Mouse (Mus musculus): ENCODE data around the gene Cebpz. TPM values are rescaled to one million over a fixed set of nuclear protein-coding genes. Genes with fewer than 3 reads are reported as not detected.

Cebpz gene
- polyA plus RNA-seq, 1 experiment, result 6.3 TPM

GRCm38 (mm10) chr17:78935857-78936256 is 1.0 kb downstream of the Cebpz start:
- TF ChIP-seq POLR2A (IDR thresholded peaks at IDR 0.05; ENCODE audit: low read depth, low read length), result no peak
- no peak for TF ChIP-seq CTCF (IDR thresholded peaks at IDR 0.05; ENCODE audit: extremely low read depth, insufficient read depth, insufficient read length, insufficient replicate concordance)
- peaks cover 3% of the 10 kb centered on the region; the same call in 1 of the 2 replicates for H3K4me1 ChIP-seq (ENCODE audit: control insufficient read depth, insufficient read depth, insufficient read length)
- no peak for DNase-seq (ENCODE audit: low read depth in 1 of 2, low spot score in 2 of 2)
- no peak overlapping the region for H3K27ac ChIP-seq (ENCODE audit: insufficient read depth, low read length)
- H3K36me3 ChIP-seq (ENCODE audit: control insufficient read depth, insufficient read depth, low read length), result peaks cover 17% of the 10 kb centered on the region
- H3K4me3 ChIP-seq (ENCODE audit: extremely low read depth, insufficient read depth, insufficient read length), result no peak overlapping the region
- WGBS, result 12% methylated on average over 2 of the region's 2 CpGs
- H3K27me3 ChIP-seq (ENCODE audit: control insufficient read depth, insufficient read depth, low read length), result no peaks in the 10 kb centered on the region

DNA sequence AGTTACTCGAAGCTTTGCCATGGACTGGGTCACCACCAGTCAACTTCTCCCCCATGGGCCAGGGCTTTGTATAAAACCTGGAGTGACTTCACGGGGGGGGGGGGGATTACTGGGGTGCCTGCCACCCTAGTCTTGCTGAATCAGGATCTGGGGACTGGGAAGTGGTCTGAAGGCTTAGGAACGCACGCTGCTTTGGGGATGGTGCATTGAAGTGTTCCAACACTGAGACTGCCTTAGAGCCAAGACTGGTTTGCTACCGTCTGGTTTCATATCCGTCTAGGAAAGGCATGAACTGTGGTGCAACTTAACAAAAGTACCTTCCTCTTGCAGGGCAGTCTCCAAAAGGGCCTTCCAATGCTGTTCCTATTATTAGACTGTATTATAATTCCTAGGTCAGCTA is 19.2 kb downstream of the Cebpz start:
- DNase-seq (ENCODE audit: low read depth in 1 of 2, low spot score in 2 of 2), result no peak
- H3K36me3 ChIP-seq (ENCODE audit: control insufficient read depth, insufficient read depth, low read length), result peaks cover 22% of the 10 kb centered on the region
- H3K27me3 ChIP-seq (ENCODE audit: control insufficient read depth, insufficient read depth, low read length), result no peaks in the 10 kb centered on the region
- no peaks in the 10 kb centered on the region; the same call in 1 of the 2 replicates for H3K4me1 ChIP-seq (ENCODE audit: control insufficient read depth, insufficient read depth, insufficient read length)
- 69% methylated on average over 6 of the region's 6 CpGs for WGBS
- no peak for TF ChIP-seq POLR2A (IDR thresholded peaks at IDR 0.05; ENCODE audit: low read depth, low read length)
- TF ChIP-seq CTCF (IDR thresholded peaks at IDR 0.05; ENCODE audit: extremely low read depth, insufficient read depth, insufficient read length, insufficient replicate concordance), result no peak
- H3K27ac ChIP-seq (ENCODE audit: insufficient read depth, low read length), result no peak overlapping the region
- H3K4me3 ChIP-seq (ENCODE audit: extremely low read depth, insufficient read depth, insufficient read length), result no peak overlapping the region

DNA sequence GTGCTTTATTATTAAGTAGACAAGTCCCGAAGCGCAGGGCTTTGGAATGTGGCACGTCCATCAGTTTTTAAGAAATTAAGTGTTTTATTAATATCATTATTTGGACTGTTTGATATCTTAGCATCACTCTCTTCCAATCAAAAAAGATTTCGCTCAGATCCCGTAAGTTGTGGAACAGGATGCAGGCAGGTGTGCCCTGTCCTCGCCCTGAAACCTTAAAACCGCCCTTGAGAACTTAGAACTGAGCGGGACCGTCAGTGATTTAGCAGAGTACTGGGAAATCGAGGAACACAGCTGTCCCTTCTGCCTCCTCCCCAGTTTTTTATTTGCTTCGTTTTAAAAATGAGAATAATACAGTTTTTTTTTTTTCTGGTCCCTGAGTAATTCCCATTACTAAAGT is 20.0 kb downstream of the Cebpz start:
- H3K27ac ChIP-seq (ENCODE audit: insufficient read depth, low read length), result peak overlapping the region; percentile 71
- peak overlapping the region; percentile 76 for H3K4me3 ChIP-seq (ENCODE audit: extremely low read depth, insufficient read depth, insufficient read length)
- peaks cover 16% of the 10 kb centered on the region for H3K36me3 ChIP-seq (ENCODE audit: control insufficient read depth, insufficient read depth, low read length)
- no peaks in the 10 kb centered on the region; the same call in 1 of the 2 replicates for H3K4me1 ChIP-seq (ENCODE audit: control insufficient read depth, insufficient read depth, insufficient read length)
- 2% methylated on average over 11 of the region's 11 CpGs for WGBS
- TF ChIP-seq CTCF (IDR thresholded peaks at IDR 0.05; ENCODE audit: extremely low read depth, insufficient read depth, insufficient read length, insufficient replicate concordance) (no peak), POLR2A (IDR thresholded peaks at IDR 0.05; ENCODE audit: low read depth, low read length) (no peak)
- no peaks in the 10 kb centered on the region for H3K27me3 ChIP-seq (ENCODE audit: control insufficient read depth, insufficient read depth, low read length)
- no peak for DNase-seq (ENCODE audit: low read depth in 1 of 2, low spot score in 2 of 2)

- Histone ChIP-seq H3K27me3 (ENCODE audit: control insufficient read depth, insufficient read depth, low read length) (no peaks in the 10 kb centered on the region), H3K36me3 (ENCODE audit: control insufficient read depth, insufficient read depth, low read length) (peaks cover 13% of the 10 kb centered on the region), H3K27ac (ENCODE audit: insufficient read depth, low read length) (peak within 1 kb of the TSS; percentile 71), H3K4me3 (ENCODE audit: extremely low read depth, insufficient read depth, insufficient read length) (peak within 1 kb of the TSS; percentile 76), H3K4me1 (ENCODE audit: control insufficient read depth, insufficient read depth, insufficient read length) (no peaks in the 10 kb centered on the region; the same call in 1 of the 2 replicates)
- TF ChIP-seq POLR2A (IDR thresholded peaks at IDR 0.05; ENCODE audit: low read depth, low read length) (no peak; the same call in 1 of the 2 replicates), CTCF (IDR thresholded peaks at IDR 0.05; ENCODE audit: extremely low read depth, insufficient read depth, insufficient read length, insufficient replicate concordance) (no peak)
- DNase-seq (ENCODE audit: low read depth in 1 of 2, low spot score in 2 of 2), result peak; percentile 78 to 90
- WGBS, result under 1% methylated on average over 37 of the region's 37 CpGs
Observed at GRCm38 (mm10) chr17:78916369-78916813, 20.5 kb downstream of the Cebpz start, which contains the start of gene Cebpzos. Gene Cebpzos, plus strand, starts transcription at chr17:78916500.

- no peak overlapping the region for H3K27ac ChIP-seq (ENCODE audit: insufficient read depth, low read length)
- peaks cover 8% of the 10 kb centered on the region for H3K36me3 ChIP-seq (ENCODE audit: control insufficient read depth, insufficient read depth, low read length)
- peak overlapping the region; percentile 76 for H3K4me3 ChIP-seq (ENCODE audit: extremely low read depth, insufficient read depth, insufficient read length)
- no peaks in the 10 kb centered on the region; the same call in 1 of the 2 replicates for H3K4me1 ChIP-seq (ENCODE audit: control insufficient read depth, insufficient read depth, insufficient read length)
- 54% methylated on average over 6 of the region's 6 CpGs for WGBS
- H3K27me3 ChIP-seq (ENCODE audit: control insufficient read depth, insufficient read depth, low read length), result no peaks in the 10 kb centered on the region
- no peak for DNase-seq (ENCODE audit: low read depth in 1 of 2, low spot score in 2 of 2)
- TF ChIP-seq CTCF (IDR thresholded peaks at IDR 0.05; ENCODE audit: extremely low read depth, insufficient read depth, insufficient read length, insufficient replicate concordance) (no peak), POLR2A (IDR thresholded peaks at IDR 0.05; ENCODE audit: low read depth, low read length) (no peak)
Observed at GRCm38 (mm10) chr17:78915772-78916171, 21.1 kb downstream of the Cebpz start.

DNA sequence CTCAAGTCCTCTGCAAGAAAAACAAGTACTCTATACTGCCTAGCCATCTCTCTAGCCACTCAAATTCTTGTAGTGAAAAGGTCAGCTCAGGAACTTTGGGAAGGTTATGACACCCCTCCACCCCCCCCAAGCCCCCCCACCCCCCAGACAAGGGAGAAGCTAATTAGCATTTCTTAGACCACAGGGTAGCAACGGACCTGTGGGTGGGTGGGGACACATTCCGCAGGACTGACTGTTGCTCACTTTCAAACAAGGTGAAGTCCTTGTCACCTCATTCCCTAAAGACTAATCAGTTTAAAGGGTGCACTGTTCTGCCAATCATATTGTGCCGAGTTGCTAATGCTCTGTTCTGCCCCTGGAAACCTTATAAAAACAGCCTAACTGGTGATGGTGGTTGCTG is 22.9 kb downstream of the Cebpz start:
- Histone ChIP-seq H3K27me3 (ENCODE audit: control insufficient read depth, insufficient read depth, low read length) (no peaks in the 10 kb centered on the region), H3K4me3 (ENCODE audit: extremely low read depth, insufficient read depth, insufficient read length) (no peak overlapping the region), H3K4me1 (ENCODE audit: control insufficient read depth, insufficient read depth, insufficient read length) (no peaks in the 10 kb centered on the region; the same call in 1 of the 2 replicates), H3K27ac (ENCODE audit: insufficient read depth, low read length) (no peak overlapping the region), H3K36me3 (ENCODE audit: control insufficient read depth, insufficient read depth, low read length) (no peaks in the 10 kb centered on the region)
- no peak for TF ChIP-seq CTCF (IDR thresholded peaks at IDR 0.05; ENCODE audit: extremely low read depth, insufficient read depth, insufficient read length, insufficient replicate concordance)
- TF ChIP-seq POLR2A (IDR thresholded peaks at IDR 0.05; ENCODE audit: low read depth, low read length), result no peak
- 77% methylated on average over 3 of the region's 3 CpGs for WGBS
- DNase-seq (ENCODE audit: low read depth in 1 of 2, low spot score in 2 of 2), result no peak

GRCm38 (mm10) chr17:78912861-78913281 is 24.0 kb downstream of the Cebpz start:
- no peak for DNase-seq (ENCODE audit: low read depth in 1 of 2, low spot score in 2 of 2)
- WGBS, result 31% methylated on average over 6 of the region's 6 CpGs
- no peak for TF ChIP-seq POLR2A (IDR thresholded peaks at IDR 0.05; ENCODE audit: low read depth, low read length)
- no peaks in the 10 kb centered on the region for H3K27me3 ChIP-seq (ENCODE audit: control insufficient read depth, insufficient read depth, low read length)
- no peaks in the 10 kb centered on the region for H3K36me3 ChIP-seq (ENCODE audit: control insufficient read depth, insufficient read depth, low read length)
- H3K27ac ChIP-seq (ENCODE audit: insufficient read depth, low read length), result no peak overlapping the region
- H3K4me3 ChIP-seq (ENCODE audit: extremely low read depth, insufficient read depth, insufficient read length), result peak overlapping the region; percentile 30; the same call in 1 of the 2 replicates
- no peaks in the 10 kb centered on the region; the same call in 1 of the 2 replicates for H3K4me1 ChIP-seq (ENCODE audit: control insufficient read depth, insufficient read depth, insufficient read length)
